Mouse (Mus musculus) kidney, postnatal 0 days (tissue): ENCODE data around the gene Fgfr2. TPM values are rescaled to one million over a fixed set of nuclear protein-coding genes. Genes with fewer than 3 reads are reported as not detected.

Source experiments
- ATAC-seq: fragments of 200-750 bp; cut with Nextera tagmentation; replicated peaks from 2 replicates; pipeline ENCODE4 v1.8.0; 2017; ENCODE audit warnings: low read depth, moderate number of reproducible peaks, moderate TSS enrichment, moderate library complexity; ENCODE audit not compliant: low FRiP score
- DNase-seq: peaks from one replicate; pipeline ENCODE4 v3.0.0-alpha.2; 2016; ENCODE audit warnings: low spot score
- H3K27ac ChIP-seq: fragments of 300-500 bp; sonication (generic); 2 replicates; pipeline ENCODE4 v1.5.1; 2014; ENCODE audit warnings: mild to moderate bottlenecking
- H3K27me3 ChIP-seq: fragments of 300-500 bp; sonication (generic); 2 replicates; pipeline ENCODE4 v1.6.1; 2014; ENCODE audit warnings: low read length, mixed read lengths; ENCODE audit not compliant: insufficient read depth
- H3K36me3 ChIP-seq: fragments of 300-500 bp; sonication (generic); 2 replicates; pipeline ENCODE4 v1.6.1; 2014; ENCODE audit warnings: low read length, mixed read lengths; ENCODE audit not compliant: insufficient read depth
- H3K4me1 ChIP-seq: fragments of 300-500 bp; sonication (generic); replicated peaks from 2 replicates; pipeline ENCODE4 v1.6.1; 2014; ENCODE audit warnings: antibody characterized with exemption, low read length, mixed read lengths; ENCODE audit not compliant: insufficient read depth
- H3K4me2 ChIP-seq: fragments of 300-500 bp; sonication (generic); 2 replicates; pipeline ENCODE4 v1.6.1; 2014; ENCODE audit warnings: mild to moderate bottlenecking, low read length, moderate library complexity, mixed read lengths
- H3K4me3 ChIP-seq: fragments of 300-500 bp; sonication (generic); replicated peaks from 2 replicates; pipeline ENCODE4 v1.5.1; 2014; ENCODE audit warnings: low read depth, low read length
- H3K9ac ChIP-seq: fragments of 300-500 bp; sonication (generic); 2 replicates; pipeline ENCODE4 v1.6.1; 2014; ENCODE audit warnings: low read depth, low read length
- H3K9me3 ChIP-seq: fragments of 300-500 bp; sonication (generic); replicated peaks from 2 replicates; pipeline ENCODE4 v1.6.1; 2016; ENCODE audit warnings: low read length, inconsistent platforms, mixed read lengths
- CTCF ChIP-seq: IDR thresholded peaks from 2 replicates; pipeline ENCODE4 v1.5.1; 2016; ENCODE audit warnings: antibody characterized with exemption, low read depth, mild to moderate bottlenecking, moderate library complexity
- WGBS: fragments of 180-500 bp; shearing (Covaris S2); extraction: QIAGEN DNeasy Blood & Tissue Kit; methylation state at CpG from one replicate; pipeline ENCODE4 v1.1.7; 2014; 5-methylcytosine and 5-hydroxymethylcytosine counted together
- polyA plus RNA-seq: library from polyadenylated mRNA; unstranded; fragments of >200 nt; fragmentation: Nextera tagmentation; extraction: Ambion mirVana; gene quantifications from 2 replicates; pipeline ENCODE4 v1.2.1, GENCODE M21; 2015

Gene Fgfr2
- polyA plus RNA-seq, 1 experiment from 2014 or later: 79.8 TPM

DNA sequence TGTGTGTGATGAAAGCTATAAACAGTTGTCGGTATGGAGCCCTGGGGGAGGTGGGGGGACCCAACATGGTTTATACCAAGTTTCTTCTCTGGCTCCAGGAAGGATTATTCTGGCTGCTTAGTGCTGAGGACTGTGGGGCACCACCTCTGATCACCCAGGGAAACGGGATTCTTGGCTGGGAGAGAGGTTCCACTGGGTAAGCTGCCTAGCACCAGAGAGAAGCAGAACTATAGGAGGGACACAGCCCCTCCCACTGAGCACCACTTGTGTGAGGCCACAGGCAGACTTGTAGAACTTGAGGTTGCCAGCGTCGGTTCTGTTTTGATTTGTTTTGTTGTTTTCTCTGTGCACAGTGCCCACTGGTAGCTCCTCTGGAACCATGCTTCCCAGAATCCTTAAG is 269.2 kb downstream of the Fgfr2 start:
- Histone ChIP-seq H3K9me3 (no peaks in the 10 kb centered on the region), H3K27ac (no peak overlapping the region), H3K4me1 (no peaks in the 10 kb centered on the region), H3K27me3 (no peaks in the 10 kb centered on the region), H3K4me2 (no peak overlapping the region), H3K4me3 (no peak overlapping the region), H3K9ac (no peak overlapping the region), H3K36me3 (peaks cover 5% of the 10 kb centered on the region; the same call in 1 of the 2 replicates)
- no peak for TF ChIP-seq CTCF
- ATAC-seq: no peak
- WGBS: 64% methylated on average over 4 of the region's 4 CpGs
- DNase-seq: no peak

DNA sequence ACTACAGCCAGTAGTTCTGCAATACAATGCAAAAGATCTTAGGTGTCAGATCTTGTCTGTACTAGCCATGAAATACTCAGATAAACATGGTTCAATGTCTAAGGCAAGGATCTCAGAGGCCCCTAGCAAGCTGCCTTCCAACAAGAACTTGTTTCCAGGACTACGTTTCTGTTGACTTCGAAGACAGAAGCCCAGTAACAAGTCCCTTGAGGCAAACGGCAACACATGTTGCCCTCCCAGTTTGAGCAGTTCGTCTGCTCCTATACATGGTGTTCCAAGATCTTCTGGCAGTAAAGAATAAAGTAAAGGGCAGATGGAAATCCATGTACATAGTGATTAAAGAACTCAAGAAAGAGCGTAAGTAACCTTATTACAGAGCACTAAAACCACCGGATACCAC is 269.8 kb downstream of the Fgfr2 start:
- peaks cover 11% of the 10 kb centered on the region; the same call in 1 of the 2 replicates for H3K36me3 ChIP-seq
- H3K27ac ChIP-seq: no peak overlapping the region
- no peak overlapping the region for H3K4me2 ChIP-seq
- no peaks in the 10 kb centered on the region for H3K4me1 ChIP-seq
- H3K9ac ChIP-seq: no peak overlapping the region
- ATAC-seq (no peak), DNase-seq (no peak)
- no peak overlapping the region for H3K4me3 ChIP-seq
- no peaks in the 10 kb centered on the region for H3K9me3 ChIP-seq
- no peak for TF ChIP-seq CTCF
- H3K27me3 ChIP-seq: no peaks in the 10 kb centered on the region
- WGBS: 82% methylated on average over 6 of the region's 6 CpGs

DNA sequence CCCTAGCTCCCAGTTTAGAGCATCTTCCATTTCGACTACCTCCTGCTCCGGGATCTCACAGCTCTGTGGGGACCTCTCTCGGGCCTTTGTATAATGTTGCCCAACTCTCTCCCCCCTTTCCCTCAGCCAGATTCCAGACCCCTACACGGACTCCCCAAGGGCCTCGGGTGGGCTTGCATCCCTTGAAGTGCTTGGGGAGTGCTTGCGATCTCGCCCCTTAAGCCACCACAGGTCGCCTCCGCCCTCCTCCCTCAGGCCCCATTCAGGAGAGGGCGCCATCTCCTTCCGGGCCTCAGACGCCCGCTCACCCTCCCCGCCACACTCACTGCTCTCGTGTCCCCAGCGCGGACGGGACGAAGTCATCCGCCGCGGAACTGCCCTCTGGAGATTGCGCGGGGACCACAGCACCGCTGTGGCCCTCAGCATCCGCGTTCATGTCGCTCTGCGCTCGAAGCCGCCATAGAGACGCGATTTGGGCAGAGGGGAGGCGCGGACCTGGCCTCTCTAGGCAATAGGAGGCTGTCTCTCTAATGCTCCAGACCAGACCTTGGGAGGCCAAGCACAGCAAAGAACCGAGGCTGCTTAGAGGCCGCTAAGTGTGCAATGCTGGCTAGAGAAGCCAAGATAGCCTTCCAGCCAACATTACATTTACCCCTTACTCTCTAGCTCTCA is 270.8 kb downstream of the Fgfr2 start, which contains the start of gene Eef1akmt2:
Gene Eef1akmt2 (minus strand): TSS at position 501 of the 672 bp plus-strand sequence.
- peak within 1 kb of the TSS; percentile 92 for H3K9ac ChIP-seq
- H3K4me1 ChIP-seq: no peaks in the 10 kb centered on the region
- TF ChIP-seq CTCF: peak; percentile 44
- no peaks in the 10 kb centered on the region for H3K27me3 ChIP-seq
- peak within 1 kb of the TSS; percentile 60 for H3K4me2 ChIP-seq
- peaks cover 14% of the 10 kb centered on the region; the same call in 1 of the 2 replicates for H3K36me3 ChIP-seq
- ATAC-seq: peak; percentile 93
- WGBS: under 1% methylated on average over 37 of the region's 37 CpGs
- no peaks in the 10 kb centered on the region for H3K9me3 ChIP-seq
- DNase-seq: peak; percentile 93
- peak within 1 kb of the TSS; percentile 97 for H3K27ac ChIP-seq
- H3K4me3 ChIP-seq: peak within 1 kb of the TSS; percentile 50

DNA sequence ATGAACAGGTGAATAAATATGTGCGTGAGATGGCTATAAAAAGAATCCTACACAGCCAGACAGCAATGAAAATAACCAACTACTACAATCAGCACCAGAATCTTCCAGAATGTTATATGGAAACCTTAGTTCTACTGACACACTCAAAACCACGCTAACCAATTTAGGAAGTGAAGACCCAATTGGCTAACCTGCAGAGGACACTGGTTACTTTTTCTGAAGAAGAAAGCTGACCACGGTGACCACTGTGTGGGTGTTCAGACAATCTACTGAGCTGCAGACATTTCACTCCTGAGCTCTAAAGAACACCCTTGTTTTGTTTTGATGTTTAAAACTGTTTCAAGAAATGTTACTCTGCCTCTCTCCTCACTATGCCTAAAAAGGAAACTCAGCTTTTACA is 280.0 kb downstream of the Fgfr2 start:
- 93% methylated on average over 3 of the region's 3 CpGs for WGBS

DNA sequence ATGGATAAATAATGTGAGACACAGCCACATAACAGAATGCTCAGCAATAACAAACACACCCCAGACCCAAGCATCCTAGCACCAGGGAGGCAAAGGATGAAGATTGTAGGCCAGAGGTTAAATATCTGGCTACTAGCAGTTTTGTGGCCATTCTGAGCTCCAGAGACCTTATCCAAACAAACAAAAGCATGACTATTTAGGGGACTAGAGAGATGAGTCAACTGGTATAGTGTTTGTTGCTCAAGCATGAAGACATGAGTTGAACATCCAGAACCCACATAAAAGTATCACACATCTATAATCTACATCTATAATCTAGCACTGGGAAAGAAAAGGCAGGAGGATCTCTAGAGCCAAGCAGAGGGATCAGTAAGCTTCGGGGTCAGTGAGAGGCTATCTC is 280.7 kb downstream of the Fgfr2 start:
- Histone ChIP-seq H3K4me3 (no peak overlapping the region), H3K27ac (no peak overlapping the region), H3K4me2 (no peak overlapping the region), H3K4me1 (no peaks in the 10 kb centered on the region), H3K27me3 (no peaks in the 10 kb centered on the region), H3K9me3 (no peaks in the 10 kb centered on the region), H3K36me3 (0 out of 2 replicates have a peak, but pooled peaks cover 8% of the 10 kb centered on the region), H3K9ac (no peak overlapping the region)
- 100% methylated on average over 1 of the region's 1 CpGs for WGBS
- TF ChIP-seq CTCF: no peak
- DNase-seq (no peak), ATAC-seq (no peak)

More for the DNA sequence above, 280.0 kb downstream of the Fgfr2 start:
- ATAC-seq (no peak), DNase-seq (no peak)
- H3K9ac ChIP-seq: no peak overlapping the region
- no peak overlapping the region for H3K4me3 ChIP-seq
- H3K36me3 ChIP-seq: 0 out of 2 replicates have a peak, but pooled peaks cover 9% of the 10 kb centered on the region
- no peak for TF ChIP-seq CTCF
- no peak overlapping the region for H3K4me2 ChIP-seq
- no peaks in the 10 kb centered on the region for H3K27me3 ChIP-seq
- H3K27ac ChIP-seq: no peak overlapping the region
- no peaks in the 10 kb centered on the region for H3K4me1 ChIP-seq
- H3K9me3 ChIP-seq: no peaks in the 10 kb centered on the region

DNA sequence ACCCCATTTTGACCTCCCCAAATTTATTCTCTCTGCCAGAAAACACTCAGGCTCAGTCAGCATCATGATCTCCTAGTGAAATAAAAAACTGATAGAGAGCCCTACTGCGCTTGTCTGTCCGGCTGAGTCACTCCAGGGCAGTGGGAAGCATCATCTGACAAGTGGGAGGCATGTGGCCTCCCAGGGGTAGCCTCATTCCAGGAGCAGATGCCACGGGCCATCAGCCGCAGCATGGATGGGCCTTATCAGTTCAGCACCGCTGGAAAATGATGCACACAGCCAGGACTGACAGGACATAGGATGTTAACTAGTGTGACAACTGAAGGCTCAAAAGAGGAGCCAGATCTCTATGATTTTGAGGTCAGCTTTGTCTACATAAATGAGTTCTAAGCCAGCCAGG is 281.9 kb downstream of the Fgfr2 start:
- H3K4me3 ChIP-seq: no peak overlapping the region
- no peak overlapping the region for H3K27ac ChIP-seq
- no peaks in the 10 kb centered on the region for H3K27me3 ChIP-seq
- no peak for TF ChIP-seq CTCF
- DNase-seq (no peak), ATAC-seq (no peak)
- no peaks in the 10 kb centered on the region for H3K9me3 ChIP-seq
- H3K9ac ChIP-seq: no peak overlapping the region
- H3K4me1 ChIP-seq: no peaks in the 10 kb centered on the region
- 59% methylated on average over 5 of the region's 5 CpGs for WGBS
- no peak overlapping the region for H3K4me2 ChIP-seq
- H3K36me3 ChIP-seq: 0 out of 2 replicates have a peak, but pooled peaks cover 8% of the 10 kb centered on the region
